Mouse (Mus musculus): Measurements from ENCODE around the gene Peli2. TPM values are rescaled to one million over a fixed set of nuclear protein-coding genes. Genes with fewer than 3 reads are reported as not detected.
A peak's percentile ranks its signal among the peaks of the same experiment; 100 is the strongest.

The Peli2 gene
- polyA plus RNA-seq, 1 experiment from 2014 or later: 5.9 TPM

DNA sequence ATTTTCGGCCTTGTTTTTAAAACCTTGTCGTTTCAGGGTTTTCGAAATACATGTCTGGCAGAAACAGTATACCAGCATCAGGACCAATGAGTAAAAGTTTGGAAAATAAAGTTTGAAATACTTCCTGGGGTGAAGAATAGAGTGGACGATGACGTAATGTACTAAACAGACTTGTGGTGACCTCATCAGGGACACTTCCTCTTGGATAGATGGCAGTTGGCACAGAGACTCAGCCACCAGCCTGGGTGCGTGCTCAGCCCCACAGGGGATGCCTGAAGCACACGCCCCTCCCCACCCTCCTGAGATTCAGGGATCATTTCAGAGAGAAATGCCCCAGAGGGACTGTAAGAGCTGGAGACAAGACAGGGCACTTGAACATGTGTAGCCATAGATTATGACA is 76.7 kb downstream of the Peli2 start:
- Histone ChIP-seq H3K4me1 (replicated peaks; ENCODE audit: control insufficient read depth, insufficient read depth) (peaks cover 3% of the 10 kb centered on the region; the same call in 1 of the 2 replicates), H3K4me3 (ENCODE audit: low read depth, low read length) (no peak overlapping the region), H3K9me3 (ENCODE audit: control insufficient read depth, low read length) (no peaks in the 10 kb centered on the region), H3K27ac (replicated peaks) (no peak overlapping the region), H3K4me2 (replicated peaks; ENCODE audit: low read depth) (no peak overlapping the region), H3K27me3 (ENCODE audit: control insufficient read depth, insufficient read depth, low read length) (no peaks in the 10 kb centered on the region), H3K36me3 (ENCODE audit: control insufficient read depth, insufficient read depth, low read length) (no peaks in the 10 kb centered on the region), H3K9ac (ENCODE audit: low read length) (no peak overlapping the region)
- TF ChIP-seq CTCF (IDR thresholded peaks at IDR 0.05; ENCODE audit: low read depth) (no peak), EP300 (optimal IDR thresholded peaks at IDR 0.05) (no peak)
- 70% methylated on average over 7 of the region's 7 CpGs for WGBS
- ATAC-seq (ENCODE audit: low FRiP score, low TSS enrichment) (peak; percentile 53; the same call in 1 of the 2 replicates), DNase-seq (ENCODE audit: low spot score) (no peak)

DNA sequence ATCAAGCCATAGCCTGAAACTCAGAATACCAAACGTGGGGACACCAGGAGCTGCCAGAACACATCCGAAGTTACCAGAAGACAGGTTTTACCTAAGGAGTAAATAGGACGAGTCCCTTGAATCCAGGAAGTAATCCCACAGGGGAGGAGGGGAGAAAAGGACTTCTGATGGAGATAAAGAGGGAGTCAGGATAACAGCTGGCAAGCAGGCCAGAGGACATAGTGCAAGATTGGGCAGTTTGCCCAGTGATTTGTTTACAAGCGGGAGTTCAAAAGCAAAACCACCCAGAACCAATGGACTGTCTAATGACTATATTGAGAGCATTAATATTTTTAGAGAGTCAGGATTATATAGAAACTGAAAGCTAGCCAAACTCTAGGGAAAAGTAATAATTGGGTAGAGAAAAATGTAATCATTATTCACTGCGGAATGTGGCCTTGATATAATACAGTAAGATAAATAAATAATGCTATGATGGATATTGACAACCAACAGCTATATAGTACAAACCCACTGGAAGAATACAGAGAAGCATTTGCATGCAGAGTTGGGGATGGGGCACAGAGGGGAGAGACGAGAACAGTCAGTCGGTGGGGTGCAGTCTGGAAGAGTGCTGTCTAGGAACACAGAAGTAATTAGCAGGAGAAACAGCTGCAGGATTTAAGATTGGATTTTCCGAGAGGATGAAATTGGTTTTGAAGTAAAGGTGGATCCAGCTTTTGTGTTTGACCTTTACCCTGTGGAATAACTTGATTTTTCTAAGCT is 77.7 kb downstream of the Peli2 start:
- Histone ChIP-seq H3K9ac (ENCODE audit: low read length) (no peak overlapping the region), H3K4me2 (replicated peaks; ENCODE audit: low read depth) (no peak overlapping the region), H3K36me3 (ENCODE audit: control insufficient read depth, insufficient read depth, low read length) (no peaks in the 10 kb centered on the region), H3K4me3 (ENCODE audit: low read depth, low read length) (no peak overlapping the region), H3K27ac (replicated peaks) (no peak overlapping the region), H3K9me3 (ENCODE audit: control insufficient read depth, low read length) (no peaks in the 10 kb centered on the region), H3K4me1 (replicated peaks; ENCODE audit: control insufficient read depth, insufficient read depth) (peaks cover 3% of the 10 kb centered on the region; the same call in 1 of the 2 replicates), H3K27me3 (ENCODE audit: control insufficient read depth, insufficient read depth, low read length) (no peaks in the 10 kb centered on the region)
- 51% methylated on average over 8 of the region's 8 CpGs for WGBS
- TF ChIP-seq EP300 (optimal IDR thresholded peaks at IDR 0.05): no peak
- TF ChIP-seq CTCF (IDR thresholded peaks at IDR 0.05; ENCODE audit: low read depth): no peak
- DNase-seq (ENCODE audit: low spot score) (no peak), ATAC-seq (ENCODE audit: low FRiP score, low TSS enrichment) (no peak)

DNA sequence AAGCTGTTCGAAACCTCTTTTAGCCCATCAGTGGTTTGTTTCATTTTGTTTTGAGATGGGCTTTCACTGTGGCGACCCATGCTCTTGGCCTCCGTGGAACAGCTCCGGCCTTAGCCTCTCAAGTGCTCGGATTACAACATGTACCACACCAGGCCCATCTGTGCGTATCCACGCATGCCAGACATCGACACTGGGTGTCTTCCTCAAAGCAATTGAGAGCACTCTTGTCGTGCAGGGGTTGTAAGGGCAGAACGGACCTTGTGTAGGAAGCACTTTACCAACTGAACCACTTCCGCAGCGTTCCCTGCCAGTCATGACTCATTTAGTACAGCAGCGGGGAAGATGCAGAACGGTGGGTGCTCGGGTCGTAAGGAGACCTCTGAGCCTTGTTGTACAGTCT is 78.3 kb downstream of the Peli2 start:
- 62% methylated on average over 16 of the region's 16 CpGs for WGBS
- no peaks in the 10 kb centered on the region for H3K27me3 ChIP-seq (ENCODE audit: control insufficient read depth, insufficient read depth, low read length)
- peaks cover 3% of the 10 kb centered on the region; the same call in 1 of the 2 replicates for H3K4me1 ChIP-seq (replicated peaks; ENCODE audit: control insufficient read depth, insufficient read depth)
- DNase-seq (ENCODE audit: low spot score) (no peak), ATAC-seq (ENCODE audit: low FRiP score, low TSS enrichment) (no peak)
- H3K4me3 ChIP-seq (ENCODE audit: low read depth, low read length): no peak overlapping the region
- H3K9ac ChIP-seq (ENCODE audit: low read length): no peak overlapping the region
- no peaks in the 10 kb centered on the region for H3K36me3 ChIP-seq (ENCODE audit: control insufficient read depth, insufficient read depth, low read length)
- H3K9me3 ChIP-seq (ENCODE audit: control insufficient read depth, low read length): no peaks in the 10 kb centered on the region
- TF ChIP-seq CTCF (IDR thresholded peaks at IDR 0.05; ENCODE audit: low read depth) (no peak), EP300 (optimal IDR thresholded peaks at IDR 0.05) (no peak)
- no peak overlapping the region for H3K4me2 ChIP-seq (replicated peaks; ENCODE audit: low read depth)
- H3K27ac ChIP-seq (replicated peaks): 0 out of 2 replicates have a peak overlapping the region, but pooled peaks have one; percentile 13

DNA sequence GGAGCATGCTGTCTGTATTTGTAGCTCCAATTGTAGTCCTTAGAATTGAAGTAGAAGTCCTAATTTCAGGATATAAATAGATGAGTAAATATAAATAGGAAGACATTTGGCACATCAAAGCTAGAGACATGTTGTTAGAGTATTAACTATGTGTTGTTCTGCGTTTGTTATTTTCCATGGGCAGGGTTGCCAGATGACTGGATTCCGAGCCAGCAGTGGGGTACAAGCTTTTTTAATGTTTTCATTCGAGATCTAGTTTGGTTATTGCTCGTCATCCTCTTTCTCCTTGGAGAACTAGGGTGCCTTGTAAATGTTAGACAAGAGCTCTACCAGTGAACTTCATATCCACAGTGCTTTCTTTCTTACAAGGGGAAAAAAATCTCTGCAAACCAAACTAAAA is 78.9 kb downstream of the Peli2 start:
- Histone ChIP-seq H3K9ac (ENCODE audit: low read length) (no peak overlapping the region), H3K27ac (replicated peaks) (no peak overlapping the region), H3K4me1 (replicated peaks; ENCODE audit: control insufficient read depth, insufficient read depth) (peaks cover 3% of the 10 kb centered on the region; the same call in 1 of the 2 replicates), H3K4me3 (ENCODE audit: low read depth, low read length) (no peak overlapping the region), H3K4me2 (replicated peaks; ENCODE audit: low read depth) (no peak overlapping the region), H3K27me3 (ENCODE audit: control insufficient read depth, insufficient read depth, low read length) (no peaks in the 10 kb centered on the region), H3K36me3 (ENCODE audit: control insufficient read depth, insufficient read depth, low read length) (no peaks in the 10 kb centered on the region), H3K9me3 (ENCODE audit: control insufficient read depth, low read length) (no peaks in the 10 kb centered on the region)
- DNase-seq (ENCODE audit: low spot score) (no peak), ATAC-seq (ENCODE audit: low FRiP score, low TSS enrichment) (no peak)
- TF ChIP-seq CTCF (IDR thresholded peaks at IDR 0.05; ENCODE audit: low read depth) (no peak), EP300 (optimal IDR thresholded peaks at IDR 0.05) (no peak)
- WGBS: 60% methylated on average over 4 of the region's 4 CpGs

DNA sequence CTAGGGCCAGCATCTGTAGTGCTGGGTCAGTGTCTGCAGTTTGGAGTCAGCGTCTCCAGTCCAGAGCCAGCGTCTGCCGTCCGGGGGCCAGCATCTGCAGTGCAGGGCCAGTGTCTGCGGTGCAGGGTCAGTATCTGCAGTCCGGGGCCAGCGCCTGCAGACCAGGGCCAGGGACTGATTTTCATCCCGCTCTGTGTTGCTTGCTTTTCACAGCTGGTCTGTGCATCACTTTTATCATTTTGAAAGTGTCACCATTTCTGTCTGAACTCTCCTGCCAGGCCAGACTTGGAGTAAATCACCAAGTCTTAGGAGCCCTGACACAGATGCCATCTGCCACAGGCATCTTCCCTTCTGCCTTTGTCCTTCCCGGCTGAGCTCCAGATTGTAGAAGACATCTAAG is 79.7 kb downstream of the Peli2 start:
- Histone ChIP-seq H3K27ac (replicated peaks) (no peak overlapping the region), H3K4me2 (replicated peaks; ENCODE audit: low read depth) (no peak overlapping the region), H3K27me3 (ENCODE audit: control insufficient read depth, insufficient read depth, low read length) (no peaks in the 10 kb centered on the region), H3K4me3 (ENCODE audit: low read depth, low read length) (no peak overlapping the region), H3K9me3 (ENCODE audit: control insufficient read depth, low read length) (no peaks in the 10 kb centered on the region), H3K36me3 (ENCODE audit: control insufficient read depth, insufficient read depth, low read length) (no peaks in the 10 kb centered on the region), H3K4me1 (replicated peaks; ENCODE audit: control insufficient read depth, insufficient read depth) (peaks cover 3% of the 10 kb centered on the region; the same call in 1 of the 2 replicates), H3K9ac (ENCODE audit: low read length) (no peak overlapping the region)
- WGBS: 84% methylated on average over 9 of the region's 9 CpGs
- DNase-seq (ENCODE audit: low spot score): no peak
- no peak for ATAC-seq (ENCODE audit: low FRiP score, low TSS enrichment)
- TF ChIP-seq CTCF (IDR thresholded peaks at IDR 0.05; ENCODE audit: low read depth): no peak
- TF ChIP-seq EP300 (optimal IDR thresholded peaks at IDR 0.05): no peak

DNA sequence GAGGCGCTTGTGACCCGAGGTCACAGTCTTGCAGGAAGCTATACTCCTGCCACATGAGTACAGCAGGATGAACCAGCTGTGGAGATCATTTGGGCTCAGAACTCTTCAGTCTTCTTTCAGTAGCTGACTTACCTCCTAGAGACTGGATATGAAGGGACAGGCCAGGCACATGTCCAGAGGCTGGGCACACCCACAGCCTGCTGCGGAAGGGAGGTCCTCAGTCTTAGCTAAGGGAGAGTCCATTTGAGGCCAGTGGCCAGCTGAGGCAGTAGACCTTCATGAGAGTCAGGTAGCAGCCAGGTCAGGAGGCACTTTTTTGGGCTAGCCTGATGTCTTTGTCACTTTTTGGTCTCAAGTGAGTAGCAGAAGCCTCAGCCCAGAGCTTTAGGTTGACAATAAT is 80.2 kb downstream of the Peli2 start:
- WGBS: 73% methylated on average over 3 of the region's 3 CpGs
- H3K27ac ChIP-seq (replicated peaks): no peak overlapping the region
- H3K9me3 ChIP-seq (ENCODE audit: control insufficient read depth, low read length): no peaks in the 10 kb centered on the region
- H3K27me3 ChIP-seq (ENCODE audit: control insufficient read depth, insufficient read depth, low read length): no peaks in the 10 kb centered on the region
- H3K4me1 ChIP-seq (replicated peaks; ENCODE audit: control insufficient read depth, insufficient read depth): peaks cover 3% of the 10 kb centered on the region; the same call in 1 of the 2 replicates
- TF ChIP-seq EP300 (optimal IDR thresholded peaks at IDR 0.05) (no peak), CTCF (IDR thresholded peaks at IDR 0.05; ENCODE audit: low read depth) (no peak)
- no peak overlapping the region for H3K4me2 ChIP-seq (replicated peaks; ENCODE audit: low read depth)
- H3K9ac ChIP-seq (ENCODE audit: low read length): no peak overlapping the region
- DNase-seq (ENCODE audit: low spot score): no peak
- no peaks in the 10 kb centered on the region for H3K36me3 ChIP-seq (ENCODE audit: control insufficient read depth, insufficient read depth, low read length)
- H3K4me3 ChIP-seq (ENCODE audit: low read depth, low read length): no peak overlapping the region
- no peak for ATAC-seq (ENCODE audit: low FRiP score, low TSS enrichment)

Measured in stomach, postnatal 0 days (tissue).